Mouse (Mus musculus) midbrain, embryonic 10.5 days (tissue): Measurements from ENCODE around the gene Zfp334. TPM values are rescaled to one million over a fixed set of nuclear protein-coding genes. Genes with fewer than 3 reads are reported as not detected.

Experiments used
- DNase-seq: peaks from one replicate; pipeline ENCODE4 v3.0.0-alpha.2; 2017; ENCODE audit warnings: low spot score
- H3K27ac ChIP-seq: fragments of 300-500 bp; sonication (generic); replicated peaks from 2 replicates; pipeline ENCODE4 v1.5.1; 2016; ENCODE audit warnings: mild to moderate bottlenecking
- H3K27me3 ChIP-seq: fragments of 300-500 bp; sonication (generic); 2 replicates; pipeline ENCODE4 v1.6.1; 2016; ENCODE audit warnings: low read depth, mild to moderate bottlenecking; ENCODE audit not compliant: poor library complexity, severe bottlenecking
- H3K36me3 ChIP-seq: fragments of 300-500 bp; sonication (generic); 2 replicates; pipeline ENCODE4 v1.6.1; 2016; ENCODE audit warnings: mild to moderate bottlenecking, moderate library complexity
- H3K4me1 ChIP-seq: fragments of 300-500 bp; sonication (generic); 2 replicates; pipeline ENCODE4 v1.6.1; 2016
- H3K4me3 ChIP-seq: fragments of 300-500 bp; sonication (generic); 2 replicates; pipeline ENCODE4 v1.5.1; 2016; ENCODE audit warnings: mild to moderate bottlenecking, moderate library complexity
- H3K9me3 ChIP-seq: fragments of 300-500 bp; sonication (generic); replicated peaks from 2 replicates; pipeline ENCODE4 v1.6.1; 2016; ENCODE audit warnings: mild to moderate bottlenecking
- WGBS: fragments of 180-500 bp; shearing (Covaris S2); methylation state at CpG from one replicate; pipeline ENCODE4 v1.1.7; 2016; 5-methylcytosine and 5-hydroxymethylcytosine counted together
- polyA plus RNA-seq: library from polyadenylated mRNA; unstranded; fragments of >200 nt; fragmentation: Nextera tagmentation; extraction: Ambion mirVana; gene quantifications from 2 replicates; pipeline ENCODE4 v1.2.1, GENCODE M21; 2016

The Zfp334 gene
- polyA plus RNA-seq, 1 experiment from 2014 or later = 19.9 TPM

GRCm38 (mm10) chr2:165370348-165370747 is 17.7 kb downstream of the Zfp334 start:
- DNase-seq = no peak

GRCm38 (mm10) chr2:165368496-165368895 is 19.6 kb downstream of the Zfp334 start, which contains the start of gene Zfp663:
Zfp663 (minus strand) TSS chr2:165368729.
- H3K27me3 ChIP-seq = peaks cover 28% of the 10 kb centered on the region
- H3K4me3 ChIP-seq = peak within 1 kb of the TSS; percentile 67
- H3K9me3 ChIP-seq = no peaks in the 10 kb centered on the region
- H3K27ac ChIP-seq = peak within 1 kb of the TSS; percentile 95
- H3K4me1 ChIP-seq = peaks cover 48% of the 10 kb centered on the region
- DNase-seq = peak; percentile 86
- peaks cover under 1% of the 10 kb centered on the region; the same call in 1 of the 2 replicates for H3K36me3 ChIP-seq
- WGBS = under 1% methylated on average over 27 of the region's 27 CpGs

More at GRCm38 (mm10) chr2:165370348-165370747, 17.7 kb downstream of the Zfp334 start:
- Histone ChIP-seq H3K4me3 (no peak overlapping the region), H3K36me3 (peaks cover 17% of the 10 kb centered on the region), H3K27ac (no peak overlapping the region), H3K4me1 (peaks cover 38% of the 10 kb centered on the region), H3K27me3 (peaks cover 18% of the 10 kb centered on the region), H3K9me3 (no peaks in the 10 kb centered on the region; the same call in 1 of the 2 replicates)
- 90% methylated on average over 3 of the region's 3 CpGs for WGBS

- Histone ChIP-seq H3K27ac (peak overlapping the region; percentile 95), H3K9me3 (no peaks in the 10 kb centered on the region), H3K36me3 (no peaks in the 10 kb centered on the region), H3K27me3 (peaks cover 33% of the 10 kb centered on the region), H3K4me3 (peak overlapping the region; percentile 67), H3K4me1 (peaks cover 50% of the 10 kb centered on the region)
- peak; percentile 59 for DNase-seq
- 1% methylated on average over 13 of the region's 13 CpGs for WGBS
Observed at GRCm38 (mm10) chr2:165367868-165368439, 20.1 kb downstream of the Zfp334 start.

GRCm38 (mm10) chr2:165367047-165367520 is 21.0 kb downstream of the Zfp334 start:
- H3K36me3 ChIP-seq = no peaks in the 10 kb centered on the region
- H3K27ac ChIP-seq = peak overlapping the region; percentile 95
- peaks cover 39% of the 10 kb centered on the region for H3K27me3 ChIP-seq
- 14% methylated on average over 5 of the region's 8 CpGs for WGBS
- no peak for DNase-seq
- H3K4me3 ChIP-seq = peak overlapping the region; percentile 67
- H3K4me1 ChIP-seq = peaks cover 50% of the 10 kb centered on the region
- no peaks in the 10 kb centered on the region for H3K9me3 ChIP-seq

GRCm38 (mm10) chr2:165364334-165365091 is 23.5 kb downstream of the Zfp334 start:
- WGBS = 14% methylated on average over 21 of the region's 21 CpGs
- DNase-seq = peak; percentile 80
- Histone ChIP-seq H3K36me3 (no peaks in the 10 kb centered on the region), H3K27ac (no peak overlapping the region), H3K4me3 (peak overlapping the region; percentile 2; the same call in 1 of the 2 replicates), H3K27me3 (peaks cover 44% of the 10 kb centered on the region), H3K4me1 (peaks cover 41% of the 10 kb centered on the region), H3K9me3 (no peaks in the 10 kb centered on the region)

GRCm38 (mm10) chr2:165363282-165363681 is 24.8 kb downstream of the Zfp334 start:
- Histone ChIP-seq H3K9me3 (no peaks in the 10 kb centered on the region), H3K4me1 (peaks cover 30% of the 10 kb centered on the region), H3K27me3 (peaks cover 44% of the 10 kb centered on the region), H3K4me3 (no peak overlapping the region), H3K36me3 (peaks cover 1% of the 10 kb centered on the region; the same call in 1 of the 2 replicates), H3K27ac (no peak overlapping the region)
- 88% methylated on average over 6 of the region's 6 CpGs for WGBS
- DNase-seq = no peak

- Histone ChIP-seq H3K9me3 (peaks cover 2% of the 10 kb centered on the region; the same call in 1 of the 2 replicates), H3K4me1 (peaks cover 11% of the 10 kb centered on the region), H3K4me3 (no peak overlapping the region), H3K27me3 (peaks cover 31% of the 10 kb centered on the region), H3K27ac (no peak overlapping the region), H3K36me3 (peaks cover 7% of the 10 kb centered on the region; the same call in 1 of the 2 replicates)
- peak; percentile 73 for DNase-seq
- WGBS = 6% methylated on average over 1 of the region's 1 CpGs
Observed at GRCm38 (mm10) chr2:165360861-165361260, 27.2 kb downstream of the Zfp334 start.

GRCm38 (mm10) chr2:165351828-165352513 is 36.1 kb downstream of the Zfp334 start:
- Histone ChIP-seq H3K27ac (no peak overlapping the region), H3K4me3 (no peak overlapping the region), H3K36me3 (peaks cover 28% of the 10 kb centered on the region), H3K27me3 (0 out of 2 replicates have a peak, but pooled peaks cover 6% of the 10 kb centered on the region), H3K9me3 (peaks cover 42% of the 10 kb centered on the region), H3K4me1 (peaks cover 5% of the 10 kb centered on the region; the same call in 1 of the 2 replicates)
- WGBS = 92% methylated on average over 20 of the region's 20 CpGs
- no peak for DNase-seq

GRCm38 (mm10) chr2:165349466-165349865 is 38.6 kb downstream of the Zfp334 start:
- 30% methylated on average over 8 of the region's 8 CpGs for WGBS
- no peak overlapping the region for H3K27ac ChIP-seq

GRCm38 (mm10) chr2:165346180-165346579 is 41.9 kb downstream of the Zfp334 start:
- peaks cover 27% of the 10 kb centered on the region for H3K27me3 ChIP-seq
- H3K36me3 ChIP-seq = no peaks in the 10 kb centered on the region
- peaks cover 5% of the 10 kb centered on the region; the same call in 1 of the 2 replicates for H3K4me1 ChIP-seq
- H3K9me3 ChIP-seq = peaks cover 5% of the 10 kb centered on the region; the same call in 1 of the 2 replicates
- WGBS = 94% methylated on average over 5 of the region's 5 CpGs
- H3K4me3 ChIP-seq = no peak overlapping the region
- no peak overlapping the region for H3K27ac ChIP-seq
- no peak for DNase-seq

More at GRCm38 (mm10) chr2:165349466-165349865, 38.6 kb downstream of the Zfp334 start:
- Histone ChIP-seq H3K9me3 (peaks cover 36% of the 10 kb centered on the region), H3K4me3 (no peak overlapping the region), H3K27me3 (0 out of 2 replicates have a peak, but pooled peaks cover 6% of the 10 kb centered on the region), H3K36me3 (peaks cover 25% of the 10 kb centered on the region), H3K4me1 (peaks cover 5% of the 10 kb centered on the region; the same call in 1 of the 2 replicates)
- peak; percentile 30 for DNase-seq

- 18% methylated on average over 3 of the region's 3 CpGs for WGBS
Observed at GRCm38 (mm10) chr2:165337191-165337590, 50.9 kb downstream of the Zfp334 start.

GRCm38 (mm10) chr2:165332610-165333210 is 55.3 kb downstream of the Zfp334 start:
- peak overlapping the region; percentile 18; the same call in 1 of the 2 replicates for H3K4me3 ChIP-seq
- peaks cover 70% of the 10 kb centered on the region for H3K27me3 ChIP-seq

More at GRCm38 (mm10) chr2:165337191-165337590, 50.9 kb downstream of the Zfp334 start:
- H3K4me1 ChIP-seq = peaks cover 27% of the 10 kb centered on the region
- peaks cover 88% of the 10 kb centered on the region for H3K27me3 ChIP-seq
- no peaks in the 10 kb centered on the region for H3K36me3 ChIP-seq
- no peaks in the 10 kb centered on the region for H3K9me3 ChIP-seq
- DNase-seq = peak; percentile 72
- H3K27ac ChIP-seq = no peak overlapping the region
- no peak overlapping the region for H3K4me3 ChIP-seq

More at GRCm38 (mm10) chr2:165332610-165333210, 55.3 kb downstream of the Zfp334 start:
- Histone ChIP-seq H3K27ac (no peak overlapping the region), H3K4me1 (peaks cover 30% of the 10 kb centered on the region), H3K9me3 (no peaks in the 10 kb centered on the region), H3K36me3 (no peaks in the 10 kb centered on the region)
- 49% methylated on average over 14 of the region's 14 CpGs for WGBS
- no peak for DNase-seq
